Mouse (Mus musculus) cerebellum, adult 18-20 months (tissue): ENCODE results near the gene Tbk1.

ENCODE experiments used
- DNase-seq, 2 experiments: peaks; one replicate each; pipeline ENCODE4 v3.0.0; 2021

Tbk1 gene

GRCm38 (mm10) chr10:121586675-121587370 is at the start of gene Tbk1:
Gene Tbk1 (minus strand): TSS chr10:121586787.
- DNase-seq, result peak; percentile 96

GRCm38 (mm10) chr10:121636276-121636675 is 49.7 kb upstream of the Tbk1 start:
- no peak for DNase-seq

- no peak for DNase-seq
These were observed 47.6 kb upstream of the Tbk1 start for GRCm38 (mm10) chr10:121634159-121634558.

- DNase-seq, result no peak
These were observed 42.0 kb upstream of the Tbk1 start for GRCm38 (mm10) chr10:121628561-121629040.

- DNase-seq, result no peak
These were observed 40.7 kb upstream of the Tbk1 start for GRCm38 (mm10) chr10:121627216-121627852.

GRCm38 (mm10) chr10:121626186-121626882 is 39.7 kb upstream of the Tbk1 start, which contains the start of gene Xpot:
Gene Xpot (minus strand): TSS chr10:121626332.
- peak; percentile 99 for DNase-seq

- no peak for DNase-seq
These were observed 39.0 kb upstream of the Tbk1 start for GRCm38 (mm10) chr10:121625407-121626185.

- DNase-seq, result no peak
These were observed 38.4 kb upstream of the Tbk1 start for GRCm38 (mm10) chr10:121625006-121625405.

- DNase-seq, result no peak
These were observed 37.1 kb upstream of the Tbk1 start for GRCm38 (mm10) chr10:121623670-121624069.

- no peak for DNase-seq
These were observed 35.8 kb upstream of the Tbk1 start for GRCm38 (mm10) chr10:121622431-121622830.

- no peak for DNase-seq
These were observed 29.3 kb upstream of the Tbk1 start for GRCm38 (mm10) chr10:121615935-121616334.

GRCm38 (mm10) chr10:121615146-121615870 is 28.7 kb upstream of the Tbk1 start:
- no peak for DNase-seq

- DNase-seq, result no peak
These were observed 27.0 kb upstream of the Tbk1 start for GRCm38 (mm10) chr10:121613570-121613969.

- no peak for DNase-seq
These were observed 25.9 kb upstream of the Tbk1 start for GRCm38 (mm10) chr10:121612448-121612847.

- no peak for DNase-seq
These were observed 25.0 kb upstream of the Tbk1 start for GRCm38 (mm10) chr10:121611587-121611986.

GRCm38 (mm10) chr10:121608177-121608576 is 21.6 kb upstream of the Tbk1 start:
- no peak for DNase-seq

GRCm38 (mm10) chr10:121604632-121605344 is 18.2 kb upstream of the Tbk1 start:
- DNase-seq, result no peak

GRCm38 (mm10) chr10:121603556-121603955 is 17.0 kb upstream of the Tbk1 start:
- DNase-seq, result no peak

- no peak for DNase-seq
These were observed 14.7 kb upstream of the Tbk1 start for GRCm38 (mm10) chr10:121601272-121601671.

GRCm38 (mm10) chr10:121596580-121596979 is 10.0 kb upstream of the Tbk1 start:
- no peak for DNase-seq

- no peak for DNase-seq
These were observed 4.5 kb upstream of the Tbk1 start for GRCm38 (mm10) chr10:121591106-121591505.
